Mouse (Mus musculus) liver, adult (tissue): ENCODE measurements around the gene Fam187a.

Source experiments
- GATA4 ChIP-seq: IDR thresholded peaks from 2 replicates; pipeline ENCODE4 v1.6.1; 2014; ENCODE audit warnings: mild to moderate bottlenecking, low read length; ENCODE audit not compliant: insufficient replicate concordance

Fam187a gene

DNA sequence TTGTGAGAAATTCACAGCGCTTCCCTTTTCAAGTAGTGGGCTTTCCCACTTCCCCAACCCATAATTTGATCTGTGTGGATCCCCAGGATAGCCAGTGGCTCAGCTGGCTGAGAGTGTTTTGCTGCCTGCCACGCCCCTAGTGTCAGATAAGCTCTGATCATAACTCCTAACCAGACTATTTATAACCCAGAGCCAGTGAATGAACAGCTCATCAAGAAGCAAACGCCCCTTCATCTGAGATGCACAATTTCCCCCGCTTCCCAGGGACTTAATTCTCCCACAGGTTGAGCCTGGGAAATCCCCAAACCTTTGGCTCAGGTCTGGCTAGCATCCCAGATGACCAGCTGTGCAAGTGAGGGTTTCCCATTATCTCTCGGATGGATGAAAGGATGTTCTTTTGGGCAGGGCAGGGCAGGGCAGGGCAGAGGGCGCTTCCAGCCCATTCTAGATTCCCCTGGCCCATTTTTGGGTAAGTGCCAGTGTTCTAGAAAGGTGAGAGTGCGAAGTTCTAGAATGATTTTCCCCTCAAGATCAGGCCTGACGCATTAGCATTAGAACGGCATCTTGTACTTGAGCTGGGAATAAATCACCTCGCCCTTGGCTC is at the start of gene Fam187a:
Gene Fam187a, plus strand, starts transcription at position 554 of the 604 bp plus-strand sequence.
- TF ChIP-seq GATA4: no peak

DNA sequence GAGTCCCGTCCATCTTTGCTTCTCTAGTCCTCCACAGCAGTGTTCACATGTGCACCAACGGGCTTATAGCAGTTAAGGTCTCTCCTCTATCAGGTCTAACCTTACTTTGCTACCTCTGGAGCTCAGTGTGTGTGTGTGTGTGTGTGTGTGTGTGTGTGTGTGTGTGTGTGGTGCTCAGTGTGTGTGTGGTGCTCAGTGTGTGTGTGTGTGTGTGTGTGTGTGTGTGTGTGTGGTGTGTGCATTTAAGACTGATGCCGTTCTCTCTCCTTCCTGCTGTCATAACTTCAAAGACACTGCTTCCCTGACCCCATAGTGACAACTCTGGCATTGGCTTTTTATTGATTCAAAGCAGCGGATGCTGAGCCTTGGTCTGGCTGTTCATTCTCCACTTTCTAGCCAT is 49.4 kb upstream of the Fam187a start, which contains the start of gene Higd1b:
Gene Higd1b, plus strand, starts transcription at position 301 of the 400 bp plus-strand sequence.
- no peak for TF ChIP-seq GATA4

DNA sequence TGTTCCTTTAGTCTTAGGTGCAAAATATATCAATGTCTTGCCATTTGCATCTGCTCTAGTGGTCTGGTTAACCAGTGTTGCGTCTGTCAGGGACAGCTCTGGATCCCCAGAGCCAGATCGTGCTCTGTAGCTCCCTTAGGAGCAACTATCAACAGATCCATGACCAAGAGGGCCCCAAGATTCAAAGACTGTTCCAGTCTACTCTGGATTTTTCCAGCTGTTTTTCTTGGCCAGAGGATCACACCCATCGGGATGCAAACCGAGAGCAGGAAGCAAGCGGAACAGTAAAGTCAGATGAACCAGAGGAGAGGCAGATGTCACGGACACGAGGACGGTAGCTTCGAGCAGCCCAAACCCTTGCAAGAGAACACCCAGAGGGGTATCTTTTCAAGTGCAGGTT is 48.8 kb upstream of the Fam187a start:
- TF ChIP-seq GATA4: no peak

DNA sequence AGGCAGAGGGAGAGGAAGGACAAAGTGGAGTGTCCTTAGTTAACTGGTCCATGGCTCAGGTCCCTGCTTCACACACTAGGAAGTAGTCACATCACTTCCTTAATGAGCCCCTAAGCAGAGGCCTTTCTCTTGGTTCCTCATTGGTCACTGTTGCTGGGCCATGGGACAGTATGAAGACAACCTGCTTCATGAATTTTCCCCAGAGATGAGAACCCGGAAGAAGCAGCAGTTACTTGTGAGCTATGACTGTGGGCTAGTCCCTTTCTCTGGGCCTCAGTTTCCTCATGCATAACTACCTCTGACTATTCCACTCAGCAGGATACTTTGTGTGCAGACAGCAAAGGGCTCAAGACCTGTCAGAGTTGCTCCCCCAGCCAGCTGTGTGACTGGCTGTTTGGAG is 47.6 kb upstream of the Fam187a start:
- no peak for TF ChIP-seq GATA4

DNA sequence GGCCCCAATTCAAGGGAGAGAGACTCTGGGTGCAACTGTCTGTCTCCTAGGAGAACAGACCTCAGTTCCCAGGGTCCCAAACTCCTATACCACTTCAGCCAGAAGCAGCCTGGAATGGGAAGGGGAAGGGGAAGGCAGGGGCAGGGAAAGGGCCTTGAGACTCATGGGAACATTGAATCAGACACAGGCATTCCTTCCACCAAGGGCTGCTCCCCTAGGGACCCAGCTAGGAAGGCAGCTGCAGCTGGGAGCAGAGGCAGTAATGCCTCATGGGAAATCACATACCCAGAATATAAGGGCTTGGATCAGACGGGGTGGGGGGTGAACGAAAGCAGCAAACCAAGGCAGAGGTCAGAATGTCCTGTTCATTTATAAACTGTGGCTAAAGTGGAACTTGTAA is 46.8 kb upstream of the Fam187a start:
- no peak for TF ChIP-seq GATA4

DNA sequence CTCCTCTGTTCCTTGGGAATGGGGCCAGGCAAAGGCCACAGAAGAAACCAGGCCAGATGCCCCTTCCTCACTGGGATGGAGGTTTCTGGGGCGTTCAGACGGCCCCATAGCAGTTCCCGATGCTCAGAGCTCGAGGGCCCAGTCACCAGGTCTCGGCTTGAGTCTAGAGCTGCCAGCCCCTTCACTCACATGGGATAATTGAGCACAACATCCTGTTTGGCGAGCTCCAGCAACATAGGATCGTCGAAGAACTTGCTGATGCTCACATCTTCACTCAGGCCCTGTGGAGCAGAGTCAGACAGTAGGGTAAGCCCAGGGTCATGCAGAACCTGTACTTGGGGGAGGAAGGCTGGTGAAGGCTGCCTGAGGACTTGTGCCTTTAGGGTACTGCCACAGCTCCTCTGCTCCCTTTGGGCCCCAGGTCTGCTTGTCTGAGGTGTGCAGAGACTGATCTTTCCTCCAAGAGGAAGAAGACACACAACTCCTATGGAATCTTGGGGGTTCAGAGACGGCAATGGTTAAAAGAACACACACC is 46.3 kb upstream of the Fam187a start:
- no peak for TF ChIP-seq GATA4

DNA sequence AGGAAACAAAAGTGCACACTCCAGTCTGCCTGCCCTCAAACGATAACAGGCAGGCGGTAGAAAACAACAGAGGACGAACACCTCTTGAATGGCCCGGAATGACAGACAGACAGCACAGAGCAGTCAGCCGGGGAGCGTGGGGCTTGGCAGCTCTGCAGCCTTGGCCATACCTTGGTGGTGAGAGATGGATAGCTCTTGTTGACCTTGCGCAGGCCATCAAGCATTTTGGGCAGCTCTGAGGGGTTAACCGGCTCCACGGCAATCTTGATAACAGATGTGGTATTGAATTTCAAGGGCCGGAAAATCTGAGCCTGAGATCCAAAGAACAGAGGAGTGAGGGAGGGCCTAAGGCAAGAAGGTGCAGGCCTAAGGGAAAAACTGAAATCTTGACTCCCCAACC is 39.0 kb upstream of the Fam187a start:
- no peak for TF ChIP-seq GATA4

DNA sequence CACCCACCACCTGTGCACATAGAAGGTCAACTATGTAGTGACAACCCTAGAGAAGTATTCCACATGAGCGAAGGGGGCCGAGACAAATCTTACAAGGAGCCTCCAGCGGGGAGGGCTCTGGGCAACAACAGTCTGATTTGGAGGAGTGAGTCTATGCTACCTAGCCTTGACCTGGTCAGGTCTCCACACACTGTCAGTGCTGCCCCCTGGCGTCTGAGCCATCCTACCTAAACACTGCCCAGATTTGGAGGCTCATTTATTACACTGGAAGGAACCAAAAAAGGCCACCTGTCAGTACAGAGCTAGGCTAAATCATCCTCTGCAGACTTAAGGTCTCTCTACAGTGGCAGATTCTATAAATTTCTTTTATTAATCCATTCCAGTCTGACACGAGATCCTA is 33.1 kb upstream of the Fam187a start:
- no peak for TF ChIP-seq GATA4

DNA sequence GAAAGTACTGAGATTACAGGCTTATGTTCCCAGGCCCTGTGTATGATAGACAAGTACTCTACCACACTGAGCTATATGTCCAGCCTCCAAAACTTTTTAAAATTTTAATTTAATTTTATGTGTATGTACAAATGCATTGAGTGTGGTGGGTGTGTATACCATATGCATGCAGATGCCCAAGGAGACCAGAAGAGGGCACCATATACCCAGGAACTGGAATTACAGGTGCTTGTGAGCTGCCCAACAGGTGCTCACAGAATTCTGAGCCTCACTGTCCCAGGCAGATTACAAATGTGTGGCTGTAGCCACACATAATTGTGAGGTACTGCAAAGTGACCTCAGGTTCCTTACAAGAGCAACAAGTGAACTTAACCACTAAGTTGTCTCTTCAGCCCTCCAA is 31.2 kb upstream of the Fam187a start:
- no peak for TF ChIP-seq GATA4

DNA sequence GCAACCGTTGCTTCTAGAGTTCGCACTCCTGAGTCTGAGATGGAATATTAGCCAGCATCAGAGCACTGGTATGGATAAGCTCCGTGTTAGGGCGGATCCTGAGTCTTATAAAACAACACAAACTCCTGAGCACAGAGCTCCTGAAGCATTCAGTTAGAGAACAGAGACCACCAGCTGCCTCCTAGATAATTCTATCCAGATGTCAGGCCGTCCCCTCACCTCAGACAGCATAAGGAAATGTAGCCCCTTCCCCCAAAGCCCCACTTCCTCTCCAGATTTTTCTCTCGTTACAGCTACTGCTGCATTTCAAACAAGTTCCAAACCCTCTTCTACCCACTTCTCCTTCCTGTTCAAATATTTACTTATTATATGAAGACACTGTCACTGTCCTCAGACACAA is 29.0 kb upstream of the Fam187a start:
- TF ChIP-seq GATA4: no peak

DNA sequence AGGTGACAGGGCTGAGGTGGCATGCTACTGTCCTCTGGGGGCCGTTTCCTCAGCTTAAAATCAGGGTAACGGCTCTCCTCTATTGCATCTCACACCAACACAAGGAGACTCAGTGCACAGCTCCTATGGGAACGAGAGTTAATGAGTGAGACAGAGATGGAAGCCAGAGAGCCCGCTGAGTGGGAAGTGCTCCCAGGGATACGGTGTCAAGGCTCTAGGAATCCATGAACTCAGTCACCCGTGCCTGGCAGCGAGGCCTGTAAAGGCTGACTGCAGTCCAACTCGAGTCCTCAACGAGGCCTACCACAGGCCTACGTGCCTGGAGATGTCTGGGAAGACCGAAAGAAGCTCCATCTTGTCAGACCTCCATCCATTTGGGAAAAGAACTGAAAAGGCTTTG is 26.0 kb upstream of the Fam187a start:
- no peak for TF ChIP-seq GATA4

DNA sequence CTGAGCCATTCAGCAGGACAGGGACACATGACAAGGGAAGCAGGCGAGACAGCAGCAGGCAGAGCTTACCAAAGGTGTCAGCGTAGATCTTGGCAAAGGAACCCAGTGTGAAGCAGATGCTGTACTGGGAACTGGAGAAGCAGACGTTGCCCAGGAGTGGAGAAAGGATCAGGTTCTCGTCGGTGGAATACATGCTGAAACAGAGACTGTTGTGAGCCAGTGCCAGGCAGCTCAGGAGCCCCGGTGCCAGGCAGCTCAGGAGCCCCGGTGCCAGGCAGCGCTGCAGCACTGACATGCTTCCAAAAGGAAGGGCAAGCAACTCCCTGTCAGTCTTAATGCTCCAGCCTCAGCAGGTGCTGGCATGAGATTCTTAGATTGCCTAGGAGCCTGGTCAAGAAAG is 25.0 kb upstream of the Fam187a start:
- no peak for TF ChIP-seq GATA4

DNA sequence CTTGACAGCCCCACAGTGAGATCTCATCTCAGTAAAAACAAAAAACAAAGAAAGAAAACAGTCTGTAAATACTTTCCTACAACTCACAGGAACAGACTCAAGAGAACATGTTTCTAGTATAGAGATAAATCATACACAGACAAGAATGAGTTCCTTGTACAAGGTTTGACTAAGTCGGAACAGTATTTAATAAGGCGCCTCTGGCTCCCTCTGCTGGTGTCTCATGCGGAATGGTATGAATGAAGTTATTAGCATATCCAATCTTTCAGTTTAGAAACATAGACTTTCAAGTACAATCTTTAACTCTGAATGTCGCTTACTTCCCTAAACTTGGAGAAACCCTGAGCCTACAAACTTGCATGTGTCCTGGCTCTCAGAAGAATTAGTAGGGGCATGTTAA is 20.7 kb upstream of the Fam187a start:
- TF ChIP-seq GATA4: no peak

DNA sequence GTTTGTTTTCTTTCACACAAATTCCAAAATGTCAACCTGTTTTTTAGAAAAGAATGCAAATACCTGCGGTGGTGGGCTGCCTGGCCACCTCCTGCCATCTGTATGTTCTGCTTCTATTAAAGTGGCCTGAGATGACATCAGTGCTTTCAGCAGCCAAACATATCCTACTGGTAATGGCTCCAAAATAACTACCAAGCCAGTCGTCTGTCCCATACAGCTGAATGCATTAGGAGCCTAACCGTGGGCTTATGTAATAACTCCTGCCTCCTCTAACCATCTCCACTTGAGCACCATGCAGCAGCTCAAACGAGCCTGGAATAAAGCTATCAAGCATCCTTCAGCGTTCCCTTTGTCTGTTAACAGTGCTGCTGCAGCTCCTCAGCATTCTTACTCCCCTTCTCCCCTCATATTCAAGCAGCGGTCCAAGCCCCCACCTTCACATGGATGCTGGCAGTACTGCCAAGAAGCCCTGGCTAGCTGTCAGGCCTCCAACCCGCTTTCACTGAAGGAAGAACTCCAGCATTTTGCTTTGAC is 10.1 kb upstream of the Fam187a start:
- TF ChIP-seq GATA4: no peak

DNA sequence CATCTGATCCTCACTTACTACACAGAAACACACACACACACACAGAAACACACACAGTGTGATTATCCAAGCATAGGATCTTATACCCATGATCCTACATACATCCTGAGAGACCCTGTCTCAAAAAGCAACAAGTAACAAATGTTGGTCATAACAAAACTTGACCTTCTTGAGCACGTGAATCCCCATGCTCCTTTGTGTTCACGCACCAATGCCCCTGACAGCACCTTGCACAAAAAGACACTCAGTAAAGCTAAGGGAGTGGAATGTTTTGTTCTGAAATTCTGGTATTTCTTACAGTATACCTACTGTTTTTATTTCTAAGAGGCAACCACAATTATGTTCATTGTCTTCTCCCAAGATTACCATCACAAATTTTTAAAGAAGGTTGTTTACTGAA is 5.4 kb upstream of the Fam187a start:
- no peak for TF ChIP-seq GATA4

DNA sequence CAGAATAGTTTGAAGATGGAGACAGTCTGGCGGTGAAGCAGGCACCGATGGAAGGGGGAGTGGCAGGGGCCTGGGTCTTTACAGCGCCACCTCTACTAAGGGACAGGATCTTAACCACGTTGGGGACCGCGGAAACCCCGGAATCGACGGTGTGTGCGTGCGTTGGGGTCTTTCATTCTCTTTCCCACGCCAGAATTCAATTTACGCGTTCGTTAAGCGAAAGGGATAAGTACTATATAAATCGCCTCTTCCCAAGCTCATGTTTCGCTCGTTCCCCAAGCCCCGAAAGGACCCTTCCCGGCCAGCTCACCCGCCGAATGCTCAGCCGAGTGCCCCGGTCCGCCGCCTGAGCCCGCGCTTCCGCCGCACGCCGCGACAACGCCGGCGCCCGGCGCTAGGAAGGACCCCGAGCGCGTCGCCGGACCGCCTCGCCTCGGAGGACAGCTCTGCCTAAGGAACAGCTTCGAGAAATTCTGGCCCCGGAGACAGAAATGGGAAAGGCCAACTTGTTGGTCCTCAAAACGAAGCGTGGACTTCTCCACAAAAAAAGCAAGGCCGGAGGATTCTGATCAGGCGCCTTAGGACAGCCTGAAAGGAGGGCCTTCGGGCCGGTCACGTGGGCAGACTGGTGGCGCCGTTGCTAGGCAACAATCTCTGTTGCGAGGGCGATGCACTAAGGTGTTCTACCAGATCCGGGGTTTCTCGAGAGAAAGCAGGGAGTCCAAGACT is 4.2 kb upstream of the Fam187a start, which contains the start of the genes Eftud2 and Ccdc103:
Gene Eftud2, minus strand, starts transcription at position 401 of the 729 bp plus-strand sequence.
Gene Ccdc103, plus strand, starts transcription at position 620 of the 729 bp plus-strand sequence.
- peak; percentile 85; the same call in 1 of the 2 replicates for TF ChIP-seq GATA4
